Mouse (Mus musculus) spleen, adult 2 months (tissue): Measurements from ENCODE around the gene Cygb. TPM values are rescaled to one million over a fixed set of nuclear protein-coding genes. Genes with fewer than 3 reads are reported as not detected.

Experiments used
- DNase-seq, 2 experiments: peaks; one replicate each; pipeline versions ENCODE4 v3.0.0 to v3.0.0-alpha.2; 2012 to 2021; ENCODE audit warnings: low spot score in 2 of 2, low read depth in 1 of 2
- H3K27ac ChIP-seq: fragments of 200-500 bp; 2 replicates; pipeline ENCODE4 v1.5.1; 2012; ENCODE audit warnings: low read length, inconsistent platforms; ENCODE audit not compliant: insufficient read depth
- H3K27me3 ChIP-seq: fragments of 200-500 bp; 2 replicates; pipeline ENCODE4 v1.6.1; 2012; ENCODE audit warnings: mild to moderate bottlenecking, moderate library complexity, low read length, inconsistent platforms; ENCODE audit not compliant: control insufficient read depth, insufficient read depth
- H3K36me3 ChIP-seq: fragments of 200-500 bp; 2 replicates; pipeline ENCODE4 v1.6.1; 2012; ENCODE audit warnings: mild to moderate bottlenecking, low read length, inconsistent platforms; ENCODE audit not compliant: control insufficient read depth, insufficient read depth
- H3K4me1 ChIP-seq: fragments of 200-500 bp; 2 replicates; pipeline ENCODE4 v1.6.1; 2011; ENCODE audit warnings: inconsistent platforms; ENCODE audit not compliant: control insufficient read depth, insufficient read depth, insufficient read length
- H3K4me3 ChIP-seq: fragments of 200-500 bp; 2 replicates; pipeline ENCODE4 v1.5.1; 2011; ENCODE audit warnings: mild to moderate bottlenecking, inconsistent platforms; ENCODE audit not compliant: insufficient read depth, insufficient read length; ENCODE audit errors: extremely low read depth
- CTCF ChIP-seq: fragments of 200-500 bp; IDR thresholded peaks from 2 replicates; pipeline ENCODE4 v1.5.1; 2011; ENCODE audit warnings: mild to moderate bottlenecking, inconsistent platforms; ENCODE audit not compliant: insufficient read depth, insufficient read length, insufficient replicate concordance; ENCODE audit errors: extremely low read depth
- POLR2A ChIP-seq: fragments of 200-500 bp; IDR thresholded peaks from 2 replicates; pipeline ENCODE4 v1.6.1; 2011; ENCODE audit warnings: low read depth, low read length, inconsistent platforms
- WGBS: fragments of 180-500 bp; shearing (Covaris S2); methylation state at CpG from one replicate; pipeline ENCODE4 v1.1.7; 2018; 5-methylcytosine and 5-hydroxymethylcytosine counted together
- polyA plus RNA-seq: library from polyadenylated mRNA; depleted of rRNA; stranded (reverse); fragments of >200 nt; gene quantifications from 2 replicates; pipeline ENCODE4 v1.2.3, GENCODE M21; 2012

The Cygb gene
- polyA plus RNA-seq, 1 experiment, result 14.2 TPM

- H3K4me1 ChIP-seq, result no peaks in the 10 kb centered on the region
- no peak overlapping the region for H3K27ac ChIP-seq
- H3K4me3 ChIP-seq, result no peak overlapping the region
- TF ChIP-seq CTCF (no peak), POLR2A (no peak)
- no peak for DNase-seq
- WGBS, result 80% methylated on average over 7 of the region's 7 CpGs
- H3K27me3 ChIP-seq, result no peaks in the 10 kb centered on the region
- H3K36me3 ChIP-seq, result peaks cover 35% of the 10 kb centered on the region
Measured at GRCm38 (mm10) chr11:116674616-116675379, 20.7 kb upstream of the Cygb start.

- Histone ChIP-seq H3K27ac (no peak overlapping the region), H3K4me3 (no peak overlapping the region)
- 78% methylated on average over 2 of the region's 2 CpGs for WGBS
Measured at GRCm38 (mm10) chr11:116673410-116673809, 19.3 kb upstream of the Cygb start.

GRCm38 (mm10) chr11:116672595-116672994, 18.5 kb upstream of the Cygb start:
- H3K36me3 ChIP-seq, result peaks cover 33% of the 10 kb centered on the region
- peak overlapping the region; percentile 6; the same call in 1 of the 2 replicates for H3K4me3 ChIP-seq
- TF ChIP-seq CTCF (no peak), POLR2A (no peak)
- DNase-seq, result no peak
- WGBS, result 20% methylated on average over 7 of the region's 7 CpGs
- no peaks in the 10 kb centered on the region for H3K4me1 ChIP-seq
- no peaks in the 10 kb centered on the region for H3K27me3 ChIP-seq
- H3K27ac ChIP-seq, result no peak overlapping the region

More at GRCm38 (mm10) chr11:116673410-116673809, 19.3 kb upstream of the Cygb start:
- peaks cover 35% of the 10 kb centered on the region for H3K36me3 ChIP-seq
- H3K27me3 ChIP-seq, result no peaks in the 10 kb centered on the region
- no peaks in the 10 kb centered on the region for H3K4me1 ChIP-seq
- DNase-seq, result no peak
- TF ChIP-seq CTCF (no peak), POLR2A (no peak)

DNA sequence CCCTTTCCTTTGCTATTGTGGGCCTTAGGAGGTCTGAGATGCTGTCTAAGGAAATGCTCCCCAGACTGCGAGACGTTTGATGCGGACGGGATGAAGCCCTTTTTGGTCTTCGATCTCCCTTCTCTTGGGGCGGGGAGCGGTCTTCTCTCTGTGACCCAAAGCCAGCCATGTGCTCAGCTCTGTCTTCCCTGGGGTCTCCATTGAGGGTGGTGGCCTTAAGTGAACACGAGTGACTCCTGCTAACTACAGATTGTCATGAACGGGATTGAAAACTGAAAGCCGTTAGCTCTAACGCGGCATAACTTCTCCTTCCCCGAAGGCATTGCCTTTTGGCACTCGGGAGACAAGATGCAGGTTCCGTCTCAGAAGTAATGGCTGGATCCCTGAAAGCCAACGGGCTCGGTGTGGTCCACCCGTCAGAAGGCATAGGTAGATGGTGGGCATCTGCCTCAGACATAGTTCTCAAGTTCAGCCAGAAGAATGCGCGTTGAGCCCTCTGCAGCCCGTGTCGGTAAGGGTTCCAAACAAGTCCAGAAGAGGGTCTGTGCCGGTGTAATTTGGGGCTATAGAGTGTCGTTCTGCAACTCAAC, 17.8 kb upstream of the Cygb start:
- no peak for TF ChIP-seq CTCF
- no peak for TF ChIP-seq POLR2A
- H3K4me3 ChIP-seq, result peak overlapping the region; percentile 79
- peaks cover 30% of the 10 kb centered on the region for H3K36me3 ChIP-seq
- H3K27me3 ChIP-seq, result no peaks in the 10 kb centered on the region
- H3K27ac ChIP-seq, result peak overlapping the region; percentile 42
- WGBS, result under 1% methylated on average over 24 of the region's 24 CpGs
- H3K4me1 ChIP-seq, result no peaks in the 10 kb centered on the region
- no peak for DNase-seq

- Histone ChIP-seq H3K4me3 (peak overlapping the region; percentile 79), H3K4me1 (no peaks in the 10 kb centered on the region), H3K27me3 (no peaks in the 10 kb centered on the region), H3K27ac (peak overlapping the region; percentile 60), H3K36me3 (peaks cover 26% of the 10 kb centered on the region)
- DNase-seq, result peak; percentile 98
- WGBS, result under 1% methylated on average over 45 of the region's 45 CpGs
- peak; percentile 77 for TF ChIP-seq CTCF
- TF ChIP-seq POLR2A, result peak; percentile 71
Measured at GRCm38 (mm10) chr11:116671112-116671844, 17.2 kb upstream of the Cygb start.

DNA sequence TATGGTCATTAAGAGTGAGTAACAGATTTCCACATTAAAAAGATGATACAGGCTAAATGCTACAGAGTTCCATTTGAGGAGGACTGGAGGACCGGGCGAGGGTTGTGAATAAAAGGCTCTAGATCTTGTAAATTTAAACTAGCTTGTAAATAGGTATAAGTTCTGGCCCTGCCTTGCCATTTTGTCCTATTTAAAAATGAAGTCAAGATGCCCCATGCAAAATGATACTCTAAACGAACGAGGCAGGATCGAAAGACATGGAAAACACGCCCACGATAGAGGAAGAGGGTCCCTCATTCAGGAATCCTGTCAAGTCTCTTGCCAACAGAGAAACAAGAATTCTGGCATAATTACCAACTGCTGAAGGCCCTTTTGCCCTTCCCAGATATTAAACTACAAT, 16.3 kb upstream of the Cygb start:
- no peak overlapping the region for H3K4me3 ChIP-seq
- peaks cover 20% of the 10 kb centered on the region for H3K36me3 ChIP-seq
- no peak for DNase-seq
- H3K27ac ChIP-seq, result no peak overlapping the region
- no peak for TF ChIP-seq POLR2A
- TF ChIP-seq CTCF, result no peak
- WGBS, result 88% methylated on average over 7 of the region's 7 CpGs
- H3K27me3 ChIP-seq, result no peaks in the 10 kb centered on the region
- no peaks in the 10 kb centered on the region for H3K4me1 ChIP-seq
